Comparison of ENCODE assay signal across 9 mouse cellular contexts in genomic region chr11:102040138-102040524, GRCm38 (mm10). TPM values are rescaled to one million over a fixed set of nuclear protein-coding genes. Genes with fewer than 3 reads are reported as not detected.
A peak's percentile ranks its signal among the peaks of the same experiment; 100 is the strongest.
DNase-seq lines count a peak whose midpoint lies in the region; ATAC-seq lines count a peak whose summit lies in the region.
"Had no signal": no experiment of that assay in that cellular context is flagged by ENCODE, and none has a peak within 500 bp of the region (broad histone marks: within the 10 kb centered on the region; RNA-seq: fewer than 3 reads in every experiment).

No protein-coding gene starts in this region.

- no peaks in the 10 kb centered on the region for H3K27me3 ChIP-seq in forebrain, embryonic 16.5 days (replicated peaks; ENCODE audit: control insufficient read depth, insufficient read depth, low read length)

- DNase-seq in MEL-GATA-1-ER (ENCODE audit: extremely low read depth, low read depth): peak; percentile 94
- peak; percentile 50 for DNase-seq in layer of hippocampus, adult 9-10 months (ENCODE audit: low spot score)
- DNase-seq in lung, postnatal 10 days: peak; percentile 95
- peak; percentile 65 for DNase-seq in retina, postnatal 7 days (ENCODE audit: low read depth, low spot score)
- peak; percentile 89 for DNase-seq in urinary bladder, postnatal 14 days (ENCODE audit: low spot score)

- no peak overlapping the region for H3K9ac ChIP-seq in forebrain, embryonic 16.5 days (replicated peaks; ENCODE audit: low read depth, low read length)
- H3K9ac ChIP-seq: midbrain, embryonic 12.5 days had no signal

- 0 out of 2 replicates have a peak overlapping the region, but pooled peaks have one; percentile 7 for H3K4me2 ChIP-seq in forebrain, embryonic 16.5 days (ENCODE audit: low read length)
- H3K4me2 ChIP-seq: midbrain, embryonic 12.5 days had no signal

- H3K9me3 ChIP-seq in forebrain, embryonic 16.5 days (ENCODE audit: control insufficient read depth, low read length): peaks cover under 1% of the 10 kb centered on the region; the same call in 1 of the 2 replicates

- no peak overlapping the region for H3K27ac ChIP-seq in forebrain, embryonic 16.5 days (ENCODE audit: low read length)
- H3K27ac ChIP-seq: midbrain, embryonic 12.5 days had no signal

- WGBS in forebrain, embryonic 16.5 days: under 1% methylated on average over 9 of the region's 9 CpGs

- 0 out of 2 replicates have a peak, but pooled peaks cover 4% of the 10 kb centered on the region for H3K4me1 ChIP-seq in forebrain, embryonic 16.5 days (replicated peaks; ENCODE audit: control insufficient read depth, insufficient read depth, low read length)
- H3K4me1 ChIP-seq: midbrain, embryonic 12.5 days had no signal

- no peaks in the 10 kb centered on the region for H3K36me3 ChIP-seq in forebrain, embryonic 16.5 days (ENCODE audit: control insufficient read depth, insufficient read depth)
- H3K36me3 ChIP-seq: midbrain, embryonic 12.5 days had no signal

- ATAC-seq in cerebellum, adult (ENCODE audit: insufficient number of reproducible peaks, low FRiP score, low TSS enrichment): peak; percentile 56; the same call in 1 of the 2 replicates
- ATAC-seq in forebrain, embryonic 16.5 days: peak; percentile 57
- ATAC-seq in hematopoietic stem cell, adult 5-6 weeks (replicated peaks in 1 of 2; ENCODE audit: insufficient read depth in 1 of 2, low FRiP score in 2 of 2, low TSS enrichment in 1 of 2, low read depth in 1 of 2, poor library complexity in 2 of 2, severe bottlenecking in 2 of 2): peak; percentile 74 to 85

- no peak overlapping the region for H3K4me3 ChIP-seq in forebrain, embryonic 16.5 days (replicated peaks; ENCODE audit: low read length)
- H3K4me3 ChIP-seq: midbrain, embryonic 12.5 days had no signal

RNA-seq across cellular contexts. Expression of gene Cd300lg, which starts 1.2 kb away (rescaled TPM):
- polyA plus RNA-seq in forebrain, embryonic 16.5 days (2015; fragmentation: Nextera tagmentation; extraction: Ambion mirVana): 0.26 and 0.46 TPM in 2 replicates
- not detected in 2 replicates for total RNA-seq in hematopoietic stem cell, adult 5-6 weeks (2017)

RNA-seq across cellular contexts. Expression of gene Mpp3, which starts 11.9 kb away (rescaled TPM):
- 49.3 and 55.2 TPM in 2 replicates for polyA plus RNA-seq in forebrain, embryonic 16.5 days (2015; fragmentation: Nextera tagmentation; extraction: Ambion mirVana)
- 0.19 and 0.40 TPM in 2 replicates for total RNA-seq in hematopoietic stem cell, adult 5-6 weeks (2017)

RNA-seq across cellular contexts. Expression of gene Mpp2, which starts 48.2 kb away (rescaled TPM):
- 21.0 and 24.1 TPM in 2 replicates for polyA plus RNA-seq in forebrain, embryonic 16.5 days (2015; fragmentation: Nextera tagmentation; extraction: Ambion mirVana)
- 0.13 and 4.1 TPM in 2 replicates for total RNA-seq in hematopoietic stem cell, adult 5-6 weeks (2017)

RNA-seq across cellular contexts. Expression of gene Dusp3, which starts 53.3 kb away (rescaled TPM):
- 12.7 and 14.5 TPM in 2 replicates for polyA plus RNA-seq in forebrain, embryonic 16.5 days (2015; fragmentation: Nextera tagmentation; extraction: Ambion mirVana)
- total RNA-seq in hematopoietic stem cell, adult 5-6 weeks (2017): 3.1 and 3.3 TPM in 2 replicates

RNA-seq across cellular contexts. Expression of gene Cfap97d1, which starts 56.1 kb away (rescaled TPM):
- polyA plus RNA-seq in forebrain, embryonic 16.5 days (2015; fragmentation: Nextera tagmentation; extraction: Ambion mirVana): not detected in 2 replicates
- total RNA-seq in hematopoietic stem cell, adult 5-6 weeks (2017): not detected in 2 replicates
- polyA plus RNA-seq: midbrain, embryonic 12.5 days had no signal
